Mouse (Mus musculus): ENCODE measurements around the gene Tcf7l2.

Tcf7l2 gene

DNA sequence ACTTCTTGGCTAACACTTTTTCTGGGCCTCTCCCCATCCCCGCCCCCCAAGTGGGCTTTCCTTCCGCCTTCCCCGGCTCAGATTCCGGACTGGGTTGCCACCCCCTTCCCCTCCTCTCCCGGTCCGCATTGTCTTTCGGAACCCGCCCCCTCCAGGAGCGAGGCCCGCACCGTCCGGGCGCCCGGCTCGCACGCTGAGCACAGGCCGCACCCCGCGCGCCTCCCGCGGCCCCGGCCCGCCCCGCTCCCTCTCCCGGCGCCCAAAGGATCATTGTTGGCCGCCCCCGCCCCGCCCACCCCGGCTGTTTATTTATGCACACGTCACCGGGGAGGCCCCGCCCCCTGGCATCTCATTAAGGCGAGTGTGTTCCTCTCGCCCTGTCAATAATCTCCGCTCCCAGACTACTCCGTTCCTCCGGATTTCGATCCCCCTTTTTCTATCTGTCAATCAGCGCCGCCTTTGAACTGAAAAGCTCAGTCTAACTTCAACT is at the start of gene Tcf7l2:
Tcf7l2 (plus strand) TSS at position 382 of the 490 bp plus-strand sequence.
- DNase-seq: peak; percentile 25 to 29

DNA sequence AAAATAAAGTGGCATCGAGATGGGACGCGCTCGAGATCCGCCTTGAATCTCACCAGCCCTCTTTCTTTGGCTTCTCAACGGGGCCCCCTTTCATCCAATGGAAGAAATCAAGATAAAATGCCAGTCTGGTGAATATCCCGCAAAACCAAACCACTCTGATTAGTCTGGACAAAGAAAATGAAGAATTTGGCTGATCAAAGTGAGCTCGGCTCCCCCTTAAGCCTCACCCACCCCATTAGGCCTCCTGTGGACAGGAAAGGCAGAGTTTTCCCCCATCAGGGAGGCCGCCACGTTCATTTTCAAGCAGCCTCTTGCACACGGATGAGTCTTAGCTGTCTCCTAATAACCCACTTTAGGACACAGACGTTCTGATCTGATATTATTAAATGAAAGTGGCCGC is 47.0 kb upstream of the Tcf7l2 start:
- no peak for DNase-seq

DNA sequence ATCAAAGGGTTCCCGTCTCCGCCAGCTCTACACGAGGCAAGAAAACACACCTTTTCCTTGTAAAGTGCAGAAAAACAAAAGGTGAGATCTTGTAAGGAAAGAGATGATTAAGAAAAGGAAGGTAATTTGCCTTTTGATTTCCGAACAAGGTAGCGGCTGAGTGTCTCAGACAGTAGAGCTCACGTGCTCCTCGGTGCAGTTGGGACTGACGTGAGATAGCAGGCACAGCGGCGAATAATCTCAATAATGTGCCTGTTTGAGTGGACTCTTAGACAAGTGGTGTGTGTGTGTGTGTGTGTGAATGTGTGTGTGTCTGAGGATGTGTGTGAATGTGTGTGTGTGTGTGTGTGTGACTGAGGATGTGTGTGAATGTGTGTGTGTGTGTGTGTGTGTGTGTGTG is 46.2 kb upstream of the Tcf7l2 start:
- DNase-seq: no peak

DNA sequence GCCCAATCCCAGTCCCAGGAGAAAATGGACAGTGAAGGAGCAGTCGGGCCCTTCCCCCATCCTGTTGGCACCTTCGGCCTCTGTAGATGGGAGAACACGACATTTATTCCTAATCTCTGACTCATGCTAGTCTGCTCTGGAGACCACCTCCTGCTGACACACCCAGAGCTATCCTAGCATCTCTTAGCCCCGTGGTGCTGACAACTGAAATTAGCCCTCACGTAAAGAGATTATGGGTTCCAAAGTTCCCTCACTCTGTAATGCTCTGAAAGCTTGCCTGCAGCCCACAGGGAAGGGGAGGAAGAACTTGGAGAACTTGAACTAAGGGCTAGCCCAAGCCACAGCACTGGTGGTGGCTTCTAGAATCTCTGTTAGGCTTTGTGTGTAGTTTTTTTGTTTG is 42.7 kb upstream of the Tcf7l2 start:
- no peak for DNase-seq

DNA sequence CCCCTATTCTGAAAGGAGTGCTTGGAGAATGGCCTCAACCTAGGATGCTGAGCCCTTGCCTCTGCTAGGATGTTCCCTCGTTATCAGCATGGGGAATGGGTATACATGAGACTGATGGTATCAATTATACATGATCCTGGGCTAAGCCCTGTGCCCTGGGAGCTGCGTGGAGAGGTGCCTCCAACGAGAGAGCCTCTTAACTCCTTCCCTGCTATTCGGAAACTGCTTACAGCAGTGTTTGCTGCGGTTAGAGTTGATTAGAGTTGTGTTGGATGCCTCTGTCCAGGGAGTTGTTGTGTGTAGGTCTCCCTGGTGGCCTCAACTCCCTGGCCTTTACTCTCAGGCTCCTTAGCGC is 41.4 kb upstream of the Tcf7l2 start:
- no peak for DNase-seq

DNA sequence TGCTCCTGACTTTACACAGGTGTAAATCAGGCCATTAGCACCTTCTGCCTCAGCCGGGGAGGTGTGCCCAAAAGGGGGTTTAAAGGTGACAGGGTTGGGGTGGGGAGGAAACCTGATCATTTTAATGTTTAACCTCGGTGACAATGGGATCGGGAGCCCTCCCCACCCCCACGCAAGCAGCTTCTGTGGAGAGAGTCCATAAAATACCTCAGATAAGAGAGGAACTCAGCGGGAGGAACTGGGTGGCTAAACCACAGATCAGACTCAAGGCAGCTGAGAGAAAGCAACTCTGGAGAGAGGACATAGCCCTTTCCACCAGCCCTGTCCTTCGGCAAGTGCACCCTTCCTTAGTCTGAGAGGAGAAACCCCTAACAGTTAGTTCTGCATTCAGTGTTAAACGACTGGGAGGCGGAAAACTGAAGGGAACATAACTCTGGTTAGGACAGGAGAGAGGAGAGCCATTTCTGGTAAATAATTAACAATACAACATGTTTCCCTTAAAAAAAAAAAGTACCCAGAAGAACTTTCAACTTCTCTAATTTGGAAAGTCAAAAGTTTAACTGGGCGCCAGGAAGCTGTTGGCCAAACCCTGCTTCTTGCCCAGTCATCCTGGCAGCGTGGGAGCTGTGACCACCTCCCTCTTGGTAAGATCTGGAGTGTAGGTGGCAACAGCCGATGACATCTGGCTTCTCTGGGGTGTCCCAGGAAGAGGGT is 40.9 kb upstream of the Tcf7l2 start:
- DNase-seq: no peak

DNA sequence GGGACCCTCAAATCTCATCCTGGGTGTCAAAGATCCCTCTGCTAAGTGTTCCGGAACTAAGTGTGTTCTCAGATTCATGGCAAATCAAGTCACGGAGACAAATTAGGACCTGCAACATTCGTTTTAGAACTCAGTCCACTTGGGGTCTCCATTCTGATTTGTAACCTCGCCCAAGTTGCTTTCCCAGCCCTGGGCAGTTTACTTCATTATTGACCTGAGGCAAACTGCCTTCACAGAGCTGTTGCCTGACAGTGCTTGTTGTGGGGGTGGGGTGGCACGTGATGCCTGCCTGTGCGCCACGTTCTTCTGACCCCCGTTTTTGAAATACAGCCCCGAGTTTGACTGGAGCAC is 40.4 kb upstream of the Tcf7l2 start:
- DNase-seq: no peak

DNA sequence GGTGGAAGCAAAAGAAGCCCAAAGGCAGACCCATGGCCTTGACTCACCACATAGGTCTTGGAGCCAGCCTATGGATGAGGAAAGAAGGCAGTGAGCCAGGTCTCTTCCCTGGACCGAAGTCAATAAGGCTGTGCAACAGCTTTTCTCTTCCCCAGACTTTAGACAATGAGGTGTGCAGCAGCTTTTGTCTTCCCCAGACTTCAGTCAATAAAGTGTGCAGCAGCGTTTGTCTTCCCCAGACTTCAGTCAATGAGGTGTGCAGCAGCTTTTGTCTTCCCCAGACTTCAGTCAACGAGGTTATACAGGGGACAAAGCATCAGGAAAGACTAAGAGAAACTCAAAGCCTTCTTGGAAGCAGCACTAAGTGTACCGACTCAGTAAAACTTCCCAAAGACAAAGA is 39.5 kb upstream of the Tcf7l2 start:
- no peak for DNase-seq

DNA sequence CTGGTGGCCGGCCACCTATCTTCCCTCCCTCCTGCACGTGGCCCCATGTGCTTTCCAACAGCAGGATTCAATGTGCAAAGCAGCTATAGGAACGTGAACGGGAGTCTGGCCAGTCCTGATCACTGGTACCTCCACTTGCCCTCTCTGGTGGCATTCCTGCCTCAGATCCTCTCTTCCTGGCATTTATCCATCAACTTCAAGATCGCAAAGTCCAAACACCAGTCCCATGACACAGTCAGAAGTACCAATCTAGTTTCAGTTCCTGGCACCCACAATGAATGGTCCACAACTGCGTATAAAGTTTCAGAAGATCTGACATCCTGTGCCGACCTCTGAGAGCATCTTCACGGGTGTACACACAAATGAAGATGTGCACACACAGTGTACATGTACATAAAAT is 38.9 kb upstream of the Tcf7l2 start:
- DNase-seq: no peak

DNA sequence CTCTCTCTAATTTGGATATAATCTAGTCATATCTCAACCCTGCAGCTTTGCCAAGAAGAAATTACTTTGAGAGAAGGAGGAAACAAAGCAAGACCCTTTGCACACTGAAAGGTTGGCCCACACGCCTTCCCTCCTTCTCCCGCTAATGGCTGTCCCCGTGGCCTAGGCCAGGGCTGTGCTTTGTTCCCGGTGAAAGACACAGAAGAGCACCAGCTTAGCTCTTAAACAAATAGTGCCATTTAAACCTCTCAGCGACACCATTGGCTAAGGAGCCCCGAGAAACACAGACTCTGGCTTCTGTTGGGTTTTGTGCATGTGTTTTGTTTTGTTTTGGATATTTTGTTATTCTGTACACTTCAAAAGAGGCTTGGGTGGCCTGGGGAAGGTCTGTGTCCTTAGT is 37.5 kb upstream of the Tcf7l2 start:
- DNase-seq: no peak

DNA sequence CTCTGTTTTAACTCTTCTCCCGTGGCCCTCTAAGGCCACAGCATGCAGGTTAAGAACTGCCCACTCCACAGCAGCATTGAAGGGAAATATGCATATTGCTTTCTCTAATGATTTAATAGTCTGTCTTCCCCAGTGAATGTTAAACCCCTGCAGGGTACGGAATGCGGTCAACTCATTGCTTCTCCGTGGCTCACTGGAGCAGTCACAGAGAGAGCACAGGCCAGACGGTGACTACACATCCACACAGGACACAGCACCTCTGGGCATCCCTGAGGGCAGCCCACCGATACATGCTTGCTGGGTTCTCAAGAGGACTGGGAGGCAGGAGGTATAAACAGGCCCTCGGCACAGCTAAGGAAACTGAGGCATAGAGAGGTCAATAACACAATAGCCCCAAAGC is 35.3 kb upstream of the Tcf7l2 start:
- no peak for DNase-seq

DNA sequence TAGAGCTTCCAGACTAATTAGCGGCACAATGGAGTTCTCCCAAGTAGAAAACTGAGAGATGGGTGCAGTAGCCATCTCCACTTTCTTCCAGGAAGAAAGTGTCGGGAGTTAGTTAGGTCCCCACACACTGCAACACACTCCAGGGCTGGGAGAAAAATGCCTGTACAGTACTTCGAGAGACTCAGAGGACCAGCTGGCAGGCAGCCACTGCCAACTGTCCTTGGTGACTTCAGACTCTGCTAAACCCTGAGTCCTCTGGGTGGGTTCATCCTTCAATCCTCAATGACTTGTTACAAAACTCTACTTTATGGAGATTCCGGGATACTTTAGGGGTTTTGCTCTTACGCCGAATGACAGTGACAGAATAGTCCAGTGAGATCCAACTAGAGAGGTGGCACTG is 34.8 kb upstream of the Tcf7l2 start:
- no peak for DNase-seq

DNA sequence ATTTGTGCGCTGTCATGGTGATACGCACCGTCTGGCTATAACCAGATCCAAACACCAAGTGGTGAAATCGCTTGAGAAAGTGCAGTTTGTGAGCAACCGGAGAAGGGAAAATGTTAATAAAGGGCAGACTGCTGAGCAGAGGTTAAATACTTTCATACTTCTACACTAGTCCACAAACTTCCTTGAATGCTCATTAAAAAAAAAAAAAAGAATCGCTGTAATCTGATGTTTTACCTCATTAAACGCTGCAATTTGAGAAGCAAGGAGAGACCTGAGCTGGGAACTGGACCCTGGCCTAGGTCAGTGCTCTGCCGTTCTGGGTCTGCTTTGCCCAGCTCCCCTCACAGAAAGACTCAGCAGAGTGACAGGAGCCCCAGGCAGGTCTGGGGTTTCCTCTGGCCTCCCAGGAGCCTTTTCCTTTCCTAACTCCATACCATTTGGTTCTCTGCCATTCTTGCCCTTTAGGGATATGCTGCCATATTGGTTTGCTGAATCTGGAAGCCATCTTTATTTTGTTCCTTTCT is 33.5 kb upstream of the Tcf7l2 start:
- DNase-seq: no peak

DNA sequence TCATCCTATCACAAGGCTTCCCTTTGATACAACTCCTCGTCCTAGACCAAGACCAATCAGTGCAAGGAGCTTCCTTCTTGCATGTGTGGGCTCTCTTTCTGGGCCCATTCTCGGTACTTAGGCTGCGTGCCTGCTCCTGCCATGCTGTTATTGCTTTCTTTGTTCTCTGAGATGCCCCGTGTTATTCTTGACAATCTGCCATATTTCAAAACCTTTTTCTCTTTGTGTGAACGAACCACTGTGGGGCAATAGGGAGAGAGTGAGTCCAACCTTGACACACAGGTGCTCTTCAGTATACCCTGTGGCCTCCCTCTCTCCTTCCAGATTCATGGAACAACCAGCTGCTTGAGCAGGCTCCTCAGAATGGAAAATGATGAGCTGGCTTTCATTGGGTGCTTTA is 30.8 kb upstream of the Tcf7l2 start:
- no peak for DNase-seq

DNA sequence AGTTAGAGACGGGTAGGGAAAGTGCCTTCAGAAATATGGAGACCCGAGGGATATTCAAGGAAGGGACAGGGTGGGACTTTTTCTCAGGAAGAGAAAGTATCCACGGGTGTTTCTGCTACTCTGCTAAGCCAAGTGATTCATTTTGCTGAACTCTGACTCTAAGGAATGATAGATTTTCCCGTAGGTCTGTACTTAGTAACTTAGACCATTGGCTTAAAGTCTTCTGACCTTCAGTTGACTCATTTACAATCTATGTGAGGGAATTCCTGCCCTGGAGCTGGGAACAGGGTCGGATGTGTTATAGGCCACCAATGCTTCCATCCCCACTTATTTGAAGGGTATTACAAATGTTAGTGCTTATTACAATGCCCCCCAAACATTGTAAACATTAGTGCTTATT is 29.9 kb upstream of the Tcf7l2 start:
- no peak for DNase-seq

DNA sequence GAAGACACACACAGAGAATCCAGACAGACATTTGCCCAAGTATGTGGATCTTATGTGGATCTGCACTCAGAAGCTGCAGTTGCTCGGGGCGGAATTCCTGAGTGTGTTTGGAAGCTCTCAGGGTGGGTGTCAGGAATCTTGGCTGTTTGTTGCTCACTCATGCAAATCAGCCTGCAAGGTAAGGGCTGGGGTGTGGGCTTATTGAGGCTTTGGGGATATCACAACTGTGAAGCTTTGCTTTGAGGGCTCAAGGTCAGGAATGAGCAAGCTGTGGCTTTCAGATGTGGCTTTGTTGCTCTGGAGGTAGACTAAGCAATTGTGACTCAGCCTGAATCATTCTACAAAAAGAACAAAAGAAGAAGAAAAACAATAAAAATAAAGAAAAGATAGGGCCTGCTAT is 28.9 kb upstream of the Tcf7l2 start:
- no peak for DNase-seq

DNA sequence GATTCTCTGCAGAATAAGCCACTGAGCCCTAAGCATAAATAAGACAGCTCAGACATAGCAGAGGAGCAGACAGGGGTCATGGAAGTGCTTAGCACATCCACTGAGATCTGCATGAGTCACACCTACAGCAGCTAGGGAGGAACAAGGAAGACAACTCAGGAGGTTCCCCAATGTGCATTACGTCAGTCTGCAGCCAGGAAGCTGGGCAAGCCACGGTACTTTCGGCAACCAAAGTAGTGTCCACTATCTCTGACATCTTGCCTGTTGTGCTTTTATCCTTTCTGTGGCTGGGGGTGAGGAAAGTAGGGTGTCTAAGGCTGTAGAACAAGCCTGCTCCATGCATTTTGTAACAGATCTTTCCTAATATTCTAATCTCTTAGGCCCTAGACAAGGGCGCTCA is 27.6 kb upstream of the Tcf7l2 start:
- DNase-seq: no peak

DNA sequence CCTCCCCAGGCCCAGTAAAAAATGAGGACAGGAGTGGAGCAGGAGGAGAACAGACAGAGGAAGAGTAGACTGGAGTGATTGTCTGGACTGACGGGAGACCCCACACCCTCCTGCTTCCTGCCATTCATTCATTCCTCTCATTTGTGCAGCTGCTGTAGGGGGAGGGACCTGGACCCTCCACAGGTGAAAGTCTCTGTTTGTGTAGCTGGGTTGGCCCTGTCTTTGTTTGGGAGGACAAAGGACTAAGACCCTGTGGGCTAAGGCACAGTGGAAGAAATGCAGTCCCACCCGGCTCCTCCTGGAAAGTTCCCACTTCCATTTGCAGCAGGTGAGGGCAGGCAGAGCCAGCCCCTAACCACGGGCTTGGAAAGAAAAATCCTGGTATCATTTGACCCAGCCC is 27.0 kb upstream of the Tcf7l2 start:
- no peak for DNase-seq

DNA sequence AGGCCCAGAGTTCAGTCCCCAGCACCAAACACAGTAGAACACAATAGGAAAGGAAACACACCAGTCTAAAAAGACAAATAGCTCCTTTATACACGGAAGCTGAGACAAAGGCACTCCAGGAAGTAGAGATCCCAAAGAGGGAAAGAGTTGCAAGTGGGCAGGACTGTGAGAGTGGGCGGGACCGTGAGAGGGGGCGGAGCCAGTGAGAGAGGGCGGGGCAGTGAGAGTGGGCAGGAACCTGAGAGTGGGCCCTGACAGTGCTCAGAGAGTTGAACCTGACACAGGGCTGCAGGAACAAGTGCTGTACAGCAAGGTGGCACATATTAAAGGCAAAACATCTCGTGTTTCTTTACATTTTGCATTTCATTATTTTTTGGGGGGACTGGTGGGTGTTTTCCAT is 22.5 kb upstream of the Tcf7l2 start:
- no peak for DNase-seq

DNA sequence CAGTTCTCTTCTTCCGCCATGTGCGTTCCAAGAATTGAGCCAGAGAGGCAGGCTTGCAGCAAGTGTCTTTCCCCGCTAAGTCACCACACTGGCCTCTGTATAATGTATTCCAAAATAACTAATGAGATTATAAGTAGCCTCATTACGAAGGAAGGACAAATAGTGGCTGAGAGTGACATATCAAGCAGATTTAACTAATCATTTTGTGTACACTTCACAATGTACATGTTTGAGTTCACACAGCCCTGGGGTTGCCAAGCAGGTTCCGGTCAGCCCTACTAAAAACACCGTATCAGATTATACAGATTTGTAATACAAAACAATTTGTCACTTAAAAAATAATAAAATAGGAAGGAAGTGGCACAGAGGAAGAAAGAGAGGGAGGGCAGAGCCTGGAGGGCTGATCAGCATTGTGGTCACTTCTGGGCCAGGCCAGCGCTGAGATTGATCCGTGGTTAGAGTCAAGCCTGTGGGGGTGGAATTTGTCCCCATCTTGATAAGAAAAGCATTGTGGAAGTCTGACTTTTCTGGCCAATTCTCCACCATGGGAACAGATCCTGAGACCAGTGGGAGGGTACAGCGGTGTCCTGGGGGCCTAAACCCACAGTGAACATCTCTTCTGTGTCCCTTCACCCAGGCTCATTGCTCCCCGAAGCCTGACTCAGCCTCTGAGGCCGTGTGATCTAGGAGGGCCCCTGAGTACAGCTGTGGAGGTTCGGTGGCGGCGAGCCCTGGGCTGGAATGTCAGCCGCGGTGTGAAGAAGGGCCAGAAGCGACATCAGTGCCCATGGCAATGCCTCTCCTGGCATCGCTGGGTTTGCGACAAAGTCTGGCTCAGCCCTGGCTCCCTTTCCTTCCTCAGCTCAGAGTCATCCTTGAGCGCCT is 21.9 kb upstream of the Tcf7l2 start:
- no peak for DNase-seq

DNA sequence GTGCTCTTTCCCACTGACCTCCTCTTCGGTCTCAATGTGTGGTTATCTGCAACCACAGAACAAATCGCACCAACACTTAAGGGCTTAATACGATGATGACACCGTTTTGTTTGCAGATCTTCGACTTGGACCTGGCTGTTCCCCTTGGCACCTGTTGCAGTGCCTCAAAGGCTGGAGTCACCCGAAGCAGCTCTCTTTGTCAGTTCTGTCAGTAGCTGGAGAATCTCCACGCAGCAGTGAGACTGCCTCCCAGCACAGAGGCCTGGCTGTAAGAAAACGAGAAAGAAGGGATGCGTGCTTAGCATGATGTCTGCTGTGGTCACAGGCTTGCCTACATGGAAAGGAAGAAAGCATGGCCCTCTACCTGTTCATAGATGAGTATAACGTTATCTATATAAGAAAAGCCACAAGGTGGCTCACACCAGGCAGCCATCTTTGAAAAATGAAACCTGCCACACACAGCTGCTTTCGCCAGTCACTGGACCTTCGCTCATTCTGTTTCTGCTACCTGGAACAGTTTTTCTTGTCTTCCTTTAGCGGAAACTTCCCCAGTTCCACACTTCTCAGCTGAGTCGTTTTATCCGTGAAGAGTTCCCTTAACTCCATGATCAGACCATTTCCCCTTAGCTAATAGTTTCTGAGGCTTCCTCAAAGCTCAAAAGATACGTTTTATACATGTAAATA is 21.1 kb upstream of the Tcf7l2 start:
- no peak for DNase-seq

DNA sequence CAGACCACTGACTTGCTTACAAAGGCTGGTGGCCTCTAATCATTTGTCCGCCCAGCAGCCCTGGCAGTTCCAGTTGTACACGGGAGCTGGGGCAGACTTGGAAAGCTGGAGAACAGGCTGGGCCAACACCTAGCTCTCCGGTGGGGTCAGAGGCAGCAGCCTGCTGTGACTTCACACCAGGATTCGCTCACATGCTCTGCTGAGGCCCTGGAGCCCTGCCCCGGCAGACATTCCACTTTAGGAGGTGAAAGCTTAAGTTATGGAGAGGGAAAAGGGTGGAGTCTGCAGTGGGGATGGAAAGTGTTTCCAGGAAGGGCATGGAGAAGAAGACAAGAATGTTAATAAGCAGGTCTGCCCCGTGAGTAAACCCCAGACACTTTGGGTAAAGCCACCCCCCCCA is 19.2 kb upstream of the Tcf7l2 start:
- no peak for DNase-seq

DNA sequence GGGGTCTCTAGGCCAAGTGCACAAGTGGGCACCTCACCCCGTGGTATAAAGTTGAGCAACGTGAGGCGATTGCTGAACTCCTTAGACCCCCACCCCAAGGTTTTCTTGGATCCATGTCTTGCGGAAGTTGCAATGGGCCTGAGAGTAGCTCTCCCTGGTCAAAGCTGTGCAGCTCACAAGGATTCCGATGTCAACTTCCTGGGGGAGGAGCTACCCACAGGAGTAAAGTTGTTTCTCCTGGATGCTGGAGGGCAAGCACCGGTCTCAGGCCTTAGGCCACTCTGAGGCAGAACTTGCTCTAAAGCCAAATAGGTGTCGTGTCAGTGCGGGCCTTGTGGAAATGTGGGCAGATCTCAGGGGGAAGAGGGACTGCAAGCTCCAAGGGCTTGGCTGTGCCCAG is 12.2 kb upstream of the Tcf7l2 start:
- DNase-seq: no peak

DNA sequence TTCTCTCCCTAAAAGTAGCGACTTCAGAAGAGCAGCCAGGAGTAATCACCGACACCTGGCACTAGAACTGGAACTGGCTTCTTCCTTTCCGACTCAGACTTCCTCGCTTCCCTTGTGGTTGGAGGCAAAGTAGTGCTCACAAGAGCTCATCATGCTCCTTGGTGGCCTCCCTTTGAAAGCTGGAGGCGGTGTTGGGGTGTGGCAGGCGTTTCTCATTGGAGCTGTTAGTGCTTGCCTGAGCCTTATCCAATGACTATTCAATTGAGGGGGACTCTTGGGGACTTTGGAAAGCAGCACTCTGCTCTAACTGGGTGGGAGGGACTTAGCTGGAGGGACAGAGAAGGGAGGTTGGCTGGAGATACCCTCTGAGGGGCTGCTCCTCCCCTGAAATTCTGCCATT is 9.1 kb upstream of the Tcf7l2 start:
- no peak for DNase-seq
